Mouse (Mus musculus) lung, embryonic 14.5 days (tissue): ENCODE results near the gene Ercc6l. TPM values are rescaled to one million over a fixed set of nuclear protein-coding genes. Genes with fewer than 3 reads are reported as not detected.

Source experiments
- ATAC-seq: fragments of 200-750 bp; cut with Nextera tagmentation; 2 replicates; pipeline ENCODE4 v1.8.0; 2017; ENCODE audit warnings: mild to moderate bottlenecking, moderate TSS enrichment, moderate library complexity; ENCODE audit not compliant: insufficient read depth
- DNase-seq: peaks from one replicate; pipeline ENCODE4 v3.0.0-alpha.2; 2015
- H3K27ac ChIP-seq: fragments of 300-500 bp; sonication (generic); 2 replicates; pipeline ENCODE4 v1.5.1; 2014; ENCODE audit warnings: low read depth, mild to moderate bottlenecking, moderate library complexity
- H3K27me3 ChIP-seq: fragments of 300-500 bp; sonication (generic); 2 replicates; pipeline ENCODE4 v1.6.1; 2014; ENCODE audit warnings: low read length, control low read depth; ENCODE audit not compliant: insufficient read depth
- H3K36me3 ChIP-seq: fragments of 300-500 bp; sonication (generic); 2 replicates; pipeline ENCODE4 v1.6.1; 2014; ENCODE audit warnings: control low read depth; ENCODE audit not compliant: insufficient read depth
- H3K4me1 ChIP-seq: fragments of 300-500 bp; sonication (generic); 2 replicates; pipeline ENCODE4 v1.6.1; 2014; ENCODE audit warnings: antibody characterized with exemption, control low read depth; ENCODE audit not compliant: insufficient read depth
- H3K4me2 ChIP-seq: fragments of 300-500 bp; sonication (generic); 2 replicates; pipeline ENCODE4 v1.6.1; 2014; ENCODE audit warnings: mild to moderate bottlenecking
- H3K4me3 ChIP-seq: fragments of 300-500 bp; sonication (generic); 2 replicates; pipeline ENCODE4 v1.5.1; 2014; ENCODE audit warnings: low read depth, low read length
- H3K9ac ChIP-seq: fragments of 300-500 bp; sonication (generic); 2 replicates; pipeline ENCODE4 v1.6.1; 2014
- H3K9me3 ChIP-seq: fragments of 300-500 bp; sonication (generic); 2 replicates; pipeline ENCODE4 v1.6.1; 2016; ENCODE audit warnings: low read depth, low read length, control low read depth
- CTCF ChIP-seq: IDR thresholded peaks from 2 replicates; pipeline ENCODE4 v1.5.1; 2016; ENCODE audit warnings: antibody characterized with exemption, low read depth
- WGBS: fragments of 180-500 bp; shearing (Covaris S2); extraction: QIAGEN DNeasy Blood & Tissue Kit; methylation state at CpG from one replicate; pipeline ENCODE4 v1.1.7; 2014; 5-methylcytosine and 5-hydroxymethylcytosine counted together
- polyA plus RNA-seq: library from polyadenylated mRNA; unstranded; fragments of >200 nt; fragmentation: Nextera tagmentation; extraction: Ambion mirVana; gene quantifications from 2 replicates; pipeline ENCODE4 v1.2.1, GENCODE M21; 2014

Ercc6l gene
- polyA plus RNA-seq, result 22.6 and 23.8 TPM in 2 replicates

DNA sequence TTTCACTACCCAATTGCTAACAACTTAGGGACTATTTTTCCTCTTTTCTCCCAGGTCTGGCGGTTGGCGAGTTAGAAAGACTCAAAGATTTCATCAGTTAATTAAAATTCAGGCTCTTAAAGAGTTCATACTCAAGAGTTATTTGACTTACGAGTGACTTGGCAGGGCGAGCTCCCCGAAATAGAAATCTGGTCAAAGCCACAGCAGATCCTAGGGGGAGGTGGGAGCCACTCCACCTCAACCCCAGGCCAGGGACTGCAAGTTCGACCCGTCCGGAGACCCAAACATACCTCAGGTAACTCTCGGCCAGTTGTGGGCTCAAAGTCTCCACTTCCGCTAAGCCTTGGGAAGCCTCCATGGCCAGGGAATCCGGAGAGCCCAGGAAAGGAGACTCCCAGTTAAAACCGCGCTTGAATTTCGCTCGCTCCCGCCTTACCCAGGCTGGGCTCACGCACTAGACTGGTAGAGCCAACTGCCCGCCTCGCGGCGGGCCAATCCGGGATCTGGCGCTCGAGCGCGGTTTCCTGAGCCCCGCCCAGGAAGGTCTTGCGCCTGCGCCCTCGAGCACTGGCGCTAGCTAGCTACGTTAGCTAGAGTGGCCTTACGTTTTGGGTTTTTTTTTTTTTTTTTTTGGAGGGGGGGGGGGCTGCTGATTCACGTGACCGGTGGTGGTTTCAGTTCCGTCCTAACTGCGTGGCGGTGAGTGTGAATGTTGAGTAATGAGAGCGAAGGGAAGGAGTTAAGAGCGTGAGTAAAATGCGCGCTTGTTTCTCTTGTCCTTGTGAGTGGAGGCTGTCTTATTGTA, at the start of gene Ercc6l:
TSS of gene Ercc6l (minus strand) at position 474 of the 805 bp plus-strand sequence.
- no peaks in the 10 kb centered on the region for H3K27me3 ChIP-seq
- peak within 1 kb of the TSS; percentile 78 for H3K27ac ChIP-seq
- H3K36me3 ChIP-seq, result no peaks in the 10 kb centered on the region
- peak within 1 kb of the TSS; percentile 53 for H3K4me2 ChIP-seq
- peak within 1 kb of the TSS; percentile 67 for H3K9ac ChIP-seq
- 6% methylated on average over 40 of the region's 42 CpGs for WGBS
- no peaks in the 10 kb centered on the region for H3K9me3 ChIP-seq
- H3K4me3 ChIP-seq, result peak within 1 kb of the TSS; percentile 50
- peak; percentile 99 for ATAC-seq
- H3K4me1 ChIP-seq, result no peaks in the 10 kb centered on the region
- DNase-seq, result peak; percentile 97
- TF ChIP-seq CTCF, result no peak

DNA sequence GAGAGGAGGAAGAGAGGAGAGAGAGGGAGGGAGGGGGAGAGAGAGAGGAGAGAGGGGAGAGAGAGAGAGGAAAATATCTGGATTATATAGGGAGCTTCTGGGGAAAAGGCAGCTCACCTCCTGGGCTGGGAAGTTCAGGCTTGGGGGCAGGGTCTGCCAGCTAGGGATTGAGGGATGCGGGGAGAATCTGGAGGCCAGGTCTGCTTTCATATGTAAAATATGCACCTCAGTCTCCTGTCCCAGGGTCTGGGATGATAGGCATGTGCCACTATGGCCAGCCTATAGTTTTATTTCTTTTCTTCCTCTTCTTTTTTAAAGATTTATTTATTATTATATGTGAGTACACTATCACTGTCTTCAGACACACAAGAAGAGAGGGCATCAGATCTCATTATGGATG, 33.9 kb upstream of the Ercc6l start:
- H3K27ac ChIP-seq, result no peak overlapping the region
- WGBS, result 73% methylated on average over 1 of the region's 1 CpGs

DNA sequence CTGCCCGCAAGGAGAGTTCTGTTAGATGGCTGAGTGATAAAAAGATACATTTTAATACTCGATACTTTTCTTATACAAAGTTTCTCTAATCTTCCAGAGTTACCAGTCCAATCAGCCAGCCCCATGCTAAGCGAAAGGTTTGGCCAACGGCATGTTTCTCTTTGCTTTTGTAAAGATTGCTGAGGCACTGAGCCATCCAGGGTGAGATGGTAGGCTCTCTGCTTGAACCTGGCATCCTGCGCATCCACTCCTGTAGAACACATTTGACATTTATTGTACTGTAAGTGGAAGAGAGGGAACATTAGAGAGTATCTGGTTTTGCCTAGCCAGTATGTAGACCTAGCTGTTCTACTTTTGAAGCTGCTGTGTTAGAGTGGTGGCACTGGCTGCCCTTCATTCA, 32.7 kb upstream of the Ercc6l start:
- H3K9ac ChIP-seq, result no peak overlapping the region
- H3K9me3 ChIP-seq, result no peaks in the 10 kb centered on the region
- no peak overlapping the region for H3K4me3 ChIP-seq
- no peak overlapping the region for H3K27ac ChIP-seq
- peaks cover 35% of the 10 kb centered on the region for H3K36me3 ChIP-seq
- no peaks in the 10 kb centered on the region for H3K27me3 ChIP-seq
- no peak for TF ChIP-seq CTCF
- WGBS, result 43% methylated on average over 5 of the region's 5 CpGs
- H3K4me1 ChIP-seq, result no peaks in the 10 kb centered on the region
- DNase-seq (no peak), ATAC-seq (peak; percentile 16; the same call in 1 of the 2 replicates)
- peak overlapping the region; percentile 33; the same call in 1 of the 2 replicates for H3K4me2 ChIP-seq

More for the DNA sequence above, 33.9 kb upstream of the Ercc6l start:
- H3K36me3 ChIP-seq, result peaks cover 23% of the 10 kb centered on the region
- no peak for TF ChIP-seq CTCF
- no peak overlapping the region for H3K4me3 ChIP-seq
- H3K4me2 ChIP-seq, result no peak overlapping the region
- no peaks in the 10 kb centered on the region for H3K4me1 ChIP-seq
- ATAC-seq, result no peak
- no peaks in the 10 kb centered on the region for H3K27me3 ChIP-seq
- no peak for DNase-seq
- H3K9me3 ChIP-seq, result no peaks in the 10 kb centered on the region
- H3K9ac ChIP-seq, result no peak overlapping the region

DNA sequence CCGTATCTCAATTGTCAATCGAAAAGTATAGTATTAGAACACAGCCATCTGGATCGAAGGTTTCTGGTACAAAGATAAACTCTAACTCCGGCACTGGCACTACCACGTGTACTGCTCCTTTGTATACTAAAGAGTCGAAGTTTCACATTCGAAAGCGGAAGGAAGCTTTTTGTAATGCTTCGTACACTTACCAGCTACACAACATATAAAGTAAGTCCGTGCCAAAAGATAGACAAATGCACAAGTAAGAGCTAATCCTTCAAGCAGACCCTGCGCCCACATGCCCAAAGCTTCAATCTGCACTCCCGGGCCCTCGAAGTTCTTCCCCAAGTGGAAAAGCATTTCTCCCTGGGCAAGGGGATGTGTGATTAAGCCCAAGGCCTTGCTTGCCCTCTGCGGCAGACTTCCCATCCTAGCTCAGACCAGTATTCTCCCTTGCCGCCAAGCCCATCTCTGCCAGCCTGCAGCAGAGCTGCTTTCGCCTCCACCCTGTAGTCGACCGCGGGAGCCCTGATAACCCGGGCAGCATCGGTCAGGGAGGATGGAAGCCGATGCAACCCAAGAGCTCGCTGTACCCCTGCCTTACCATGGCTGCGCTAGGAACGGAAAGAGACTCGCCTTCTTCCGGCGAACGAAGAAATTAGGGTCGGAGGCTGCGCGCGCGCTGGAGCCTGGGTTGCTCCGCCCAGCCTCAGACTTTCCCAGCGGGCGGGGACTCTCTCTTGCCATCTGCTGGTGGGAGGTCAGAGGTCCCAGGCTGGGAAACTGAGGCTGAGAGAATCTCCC, 32.0 kb upstream of the Ercc6l start, which contains the start of gene Rps4x:
TSS of gene Rps4x (minus strand) at position 683 of the 786 bp plus-strand sequence.
- Histone ChIP-seq H3K9me3 (no peaks in the 10 kb centered on the region), H3K4me2 (peak within 1 kb of the TSS; percentile 73), H3K27me3 (no peaks in the 10 kb centered on the region), H3K9ac (peak within 1 kb of the TSS; percentile 81), H3K27ac (peak within 1 kb of the TSS; percentile 86), H3K4me3 (peak within 1 kb of the TSS; percentile 60), H3K36me3 (peaks cover 41% of the 10 kb centered on the region), H3K4me1 (no peaks in the 10 kb centered on the region)
- 12% methylated on average over 37 of the region's 37 CpGs for WGBS
- peak; percentile 85 for ATAC-seq
- peak; percentile 69 for TF ChIP-seq CTCF
- DNase-seq, result peak; percentile 91

DNA sequence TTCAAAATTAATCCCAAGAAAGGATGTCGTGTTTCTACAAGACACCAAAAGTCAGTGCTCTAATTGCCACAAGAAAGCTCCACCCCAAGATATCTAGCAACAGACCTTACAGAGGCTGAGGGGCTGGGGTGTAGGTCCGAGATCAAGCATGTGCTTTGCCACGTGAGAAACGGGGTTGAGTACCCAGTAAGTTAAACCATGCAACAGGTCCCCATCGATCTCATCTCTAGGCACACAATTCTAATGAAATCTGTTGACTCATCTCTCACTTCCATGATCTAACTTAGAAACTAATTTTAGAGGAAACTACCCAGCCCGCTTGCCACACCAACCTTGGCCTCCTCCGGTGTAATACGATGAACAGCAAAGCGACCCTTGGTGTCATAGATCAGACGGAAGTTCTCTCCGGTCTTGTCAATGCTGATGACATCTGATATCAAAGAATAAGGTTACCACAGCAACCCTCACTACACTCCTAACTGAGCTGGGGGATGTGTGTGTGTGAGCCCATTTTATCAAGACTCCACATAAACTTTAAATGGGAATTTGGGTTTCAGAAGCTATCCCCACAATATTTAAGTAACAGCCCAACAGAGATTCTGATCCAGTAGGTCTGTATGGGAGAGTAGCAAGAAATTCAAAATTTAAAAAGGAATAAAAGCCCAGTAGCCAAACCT, 30.3 kb upstream of the Ercc6l start:
- H3K9me3 ChIP-seq, result no peaks in the 10 kb centered on the region
- 26% methylated on average over 11 of the region's 11 CpGs for WGBS
- H3K4me2 ChIP-seq, result peak overlapping the region; percentile 73
- H3K9ac ChIP-seq, result peak overlapping the region; percentile 81
- TF ChIP-seq CTCF, result no peak
- H3K27me3 ChIP-seq, result no peaks in the 10 kb centered on the region
- no peak overlapping the region; the same call in 1 of the 2 replicates for H3K27ac ChIP-seq
- H3K4me1 ChIP-seq, result no peaks in the 10 kb centered on the region
- peaks cover 52% of the 10 kb centered on the region for H3K36me3 ChIP-seq
- H3K4me3 ChIP-seq, result peak overlapping the region; percentile 60
- DNase-seq (no peak), ATAC-seq (no peak)

DNA sequence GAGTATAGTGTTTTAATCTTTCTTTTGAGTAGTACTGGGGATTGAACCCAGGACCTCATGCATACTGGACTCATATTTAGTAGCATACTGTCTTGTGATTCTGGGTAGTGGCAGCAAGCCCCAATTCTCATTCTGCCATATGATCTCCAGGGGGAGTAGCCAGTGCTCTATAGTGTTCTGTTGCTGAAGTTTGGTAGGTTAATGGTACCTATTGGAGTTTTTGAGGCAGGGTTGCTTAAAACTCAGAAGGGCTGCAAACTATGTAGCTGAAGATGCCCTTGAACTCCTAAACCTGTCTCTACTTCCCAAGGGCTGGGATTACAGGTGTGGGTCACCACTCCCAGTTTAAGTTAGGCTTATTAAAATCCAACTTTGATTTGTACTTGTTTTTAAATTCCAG, 25.7 kb upstream of the Ercc6l start:
- Histone ChIP-seq H3K4me2 (no peak overlapping the region), H3K4me1 (no peaks in the 10 kb centered on the region), H3K36me3 (peaks cover 47% of the 10 kb centered on the region), H3K9me3 (no peaks in the 10 kb centered on the region), H3K27me3 (no peaks in the 10 kb centered on the region), H3K4me3 (no peak overlapping the region), H3K9ac (no peak overlapping the region), H3K27ac (no peak overlapping the region)
- TF ChIP-seq CTCF, result no peak
- DNase-seq, result no peak
- no peak for ATAC-seq
